Mouse (Mus musculus) bone marrow, adult 2 months (tissue): ENCODE data around the gene Gng4.

ENCODE experiments used
- CTCF ChIP-seq: fragments of 200-500 bp; IDR thresholded peaks from 2 replicates; pipeline ENCODE4 v1.5.1; 2011; ENCODE audit warnings: low read length, control low read depth; ENCODE audit not compliant: control insufficient read depth, insufficient read depth
- POLR2A ChIP-seq: fragments of 200-500 bp; IDR thresholded peaks from 2 replicates; pipeline ENCODE4 v1.6.1; 2011; ENCODE audit warnings: low read depth, mild to moderate bottlenecking, control low read depth, low read length, borderline replicate concordance; ENCODE audit not compliant: control insufficient read depth

DNA sequence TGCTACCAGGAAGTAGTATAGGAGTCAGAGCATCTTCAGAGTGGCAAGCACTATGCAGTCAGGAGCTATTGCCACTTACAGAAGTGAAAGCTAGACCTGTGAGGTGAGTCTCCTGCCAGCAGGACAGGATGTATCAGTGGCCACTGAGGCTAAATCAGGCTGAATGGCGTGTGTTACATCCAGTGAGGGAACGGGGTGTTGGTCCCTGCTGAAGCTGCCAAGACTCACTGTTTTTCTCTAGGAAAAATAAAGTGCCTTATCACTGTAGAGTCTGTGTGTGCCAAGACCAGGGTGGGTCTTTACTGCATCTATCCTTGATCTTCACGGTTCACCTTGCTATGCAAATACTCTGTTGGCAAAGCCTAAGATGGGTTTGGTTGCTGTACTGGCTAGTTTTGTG lies 34.8 kb downstream of the Gng4 start:
- no peak for TF ChIP-seq CTCF
- TF ChIP-seq POLR2A, result no peak
